Mouse (Mus musculus) central nervous system, embryonic 14 days (tissue): Measurements from ENCODE around the gene Vmn2r48. TPM values are rescaled to one million over a fixed set of nuclear protein-coding genes. Genes with fewer than 3 reads are reported as not detected.

ENCODE experiments used
- polyA plus RNA-seq: library from polyadenylated mRNA; depleted of rRNA; stranded (reverse); fragments of >200 nt; gene quantifications from 2 replicates; pipeline ENCODE4 v1.2.3, GENCODE M21; 2012; rRNA removed

Gene Vmn2r48
- polyA plus RNA-seq = not detected in 2 replicates

GRCm38 (mm10) chr7:9953485-9953884, at the start of gene Vmn2r48:
Gene Vmn2r48 (minus strand): TSS chr7:9953585.

GRCm38 (mm10) chr7:9992157-9992556, 38.8 kb upstream of the Vmn2r48 start, which contains the start of gene Vmn2r49:
Gene Vmn2r49 (minus strand): TSS chr7:9992257.

Other genes starting within 250 kb of the Vmn2r48 start
- gene Vmn2r46, start 183.0 kb downstream of the Vmn2r48 start, polyA plus RNA-seq = not detected in 2 replicates
- gene Vmn2r47, start 112.3 kb downstream of the Vmn2r48 start, polyA plus RNA-seq = not detected in 2 replicates
- gene Vmn2r49, start 38.7 kb upstream of the Vmn2r48 start, polyA plus RNA-seq = not detected in 2 replicates
- gene Vmn2r50, start 99.7 kb upstream of the Vmn2r48 start, polyA plus RNA-seq = not detected in 2 replicates
- not detected in 2 replicates for gene Vmn2r51, start 152.2 kb upstream of the Vmn2r48 start, polyA plus RNA-seq
- not detected in 2 replicates for gene Vmn2r52, start 223.0 kb upstream of the Vmn2r48 start, polyA plus RNA-seq